Mouse (Mus musculus) cerebellum, adult 2 months (tissue): ENCODE measurements around the gene Nyx. TPM values are rescaled to one million over a fixed set of nuclear protein-coding genes. Genes with fewer than 3 reads are reported as not detected.
A peak's percentile ranks its signal among the peaks of the same experiment; 100 is the strongest.

Experiments used
- DNase-seq, 2 experiments: peaks; one replicate each; pipeline ENCODE4 v3.0.0; 2021
- H3K27ac ChIP-seq: fragments of 200-500 bp; 2 replicates; pipeline ENCODE4 v1.5.1; 2012; ENCODE audit warnings: low read length, control low read depth, inconsistent platforms; ENCODE audit not compliant: insufficient read depth
- H3K27me3 ChIP-seq: fragments of 200-500 bp; 2 replicates; pipeline ENCODE4 v1.6.1; 2012; ENCODE audit warnings: inconsistent platforms, mild to moderate bottlenecking, low read length, moderate library complexity; ENCODE audit not compliant: control insufficient read depth, insufficient read depth
- H3K4me1 ChIP-seq: fragments of 200-500 bp; 2 replicates; pipeline ENCODE4 v1.6.1; 2011; ENCODE audit warnings: low read length; ENCODE audit not compliant: control insufficient read depth, insufficient read depth
- H3K4me3 ChIP-seq: fragments of 200-500 bp; replicated peaks from 2 replicates; pipeline ENCODE3; 2011; ENCODE audit warnings: mild to moderate bottlenecking, low read depth, low read length, control low read depth; ENCODE audit not compliant: insufficient read depth
- CTCF ChIP-seq: fragments of 200-500 bp; IDR thresholded peaks from 2 replicates; pipeline ENCODE4 v1.5.1; 2011; ENCODE audit warnings: low read depth, mild to moderate bottlenecking, control low read depth, low read length, moderate library complexity, borderline replicate concordance; ENCODE audit not compliant: insufficient read depth
- POLR2A ChIP-seq: fragments of 200-500 bp; IDR thresholded peaks from 2 replicates; pipeline ENCODE4 v1.6.1; 2011; ENCODE audit warnings: low read length, control low read depth, borderline replicate concordance; ENCODE audit not compliant: insufficient read depth
- WGBS: fragments of 180-500 bp; shearing (Covaris S2); methylation state at CpG from one replicate; pipeline ENCODE4 v1.1.7; 2018; 5-methylcytosine and 5-hydroxymethylcytosine counted together
- polyA plus RNA-seq: library from polyadenylated mRNA; depleted of rRNA; stranded (reverse); fragments of >200 nt; gene quantifications from 2 replicates; pipeline ENCODE4 v1.2.3, GENCODE M21; 2012

Gene Nyx
- polyA plus RNA-seq, 1 experiment, result 0.65 TPM

DNA sequence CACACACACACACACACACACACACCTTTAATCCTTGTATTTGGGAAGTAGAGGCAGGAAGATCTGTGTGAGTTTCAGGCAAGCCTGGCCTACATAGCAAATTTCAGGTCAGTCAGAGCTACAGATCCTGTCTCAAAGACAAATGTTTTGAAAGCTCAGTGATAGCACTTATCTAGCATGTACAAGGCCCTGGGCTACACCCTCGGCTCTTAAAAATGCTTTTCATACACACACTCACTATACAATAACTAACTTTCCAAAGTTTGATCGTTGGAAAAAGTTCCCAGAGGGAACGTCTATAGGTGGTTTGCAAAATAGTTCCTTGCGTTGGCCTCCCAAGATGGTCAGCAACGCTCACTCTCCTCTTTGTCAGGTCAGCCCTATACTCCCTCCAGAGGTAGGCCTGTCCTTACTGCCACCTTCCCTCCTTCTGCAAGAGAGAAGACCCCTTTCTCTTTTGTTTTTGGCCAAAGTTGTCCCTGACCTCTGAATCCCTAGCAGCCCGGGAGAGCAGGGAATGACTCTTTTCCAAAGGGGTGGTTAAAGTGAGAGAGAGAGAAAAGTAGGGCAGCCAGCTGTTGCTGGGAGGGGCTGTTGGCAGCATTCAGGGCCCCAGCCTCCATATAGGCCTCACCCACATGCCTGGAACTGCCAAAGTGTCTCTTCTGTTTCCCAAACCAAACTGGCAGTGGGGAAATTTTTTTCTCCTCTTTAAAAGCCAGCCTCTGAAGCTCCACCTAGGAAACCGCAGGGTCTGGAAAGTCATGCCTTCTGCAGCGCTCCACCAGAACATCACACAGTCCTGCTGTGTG lies 29.2 kb downstream of the Nyx start:
- 74% methylated on average over 8 of the region's 8 CpGs for WGBS
- Histone ChIP-seq H3K4me1 (no peaks in the 10 kb centered on the region), H3K4me3 (no peak overlapping the region), H3K27ac (no peak overlapping the region), H3K27me3 (no peaks in the 10 kb centered on the region)
- no peak for TF ChIP-seq CTCF
- no peak for TF ChIP-seq POLR2A
- DNase-seq, result no peak

DNA sequence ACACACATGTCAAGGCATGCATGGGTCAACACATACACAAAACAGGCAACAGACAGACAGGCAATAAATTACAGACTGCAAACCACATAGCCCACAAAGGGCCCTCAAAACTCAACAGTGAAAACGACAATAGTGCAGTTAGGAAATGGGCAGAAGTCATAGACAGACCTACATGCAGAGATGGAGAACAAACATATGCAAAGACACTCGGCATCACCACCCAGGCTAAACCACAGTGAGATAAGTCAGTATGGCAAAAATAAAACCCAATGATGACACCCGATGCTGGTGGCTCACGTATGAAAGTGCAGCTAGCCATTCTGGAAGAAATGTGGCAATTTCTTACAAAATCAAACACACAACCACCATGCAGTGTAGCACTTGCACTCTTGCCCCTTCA lies 34.4 kb downstream of the Nyx start:
- Histone ChIP-seq H3K4me3 (no peak overlapping the region), H3K4me1 (no peaks in the 10 kb centered on the region), H3K27me3 (no peaks in the 10 kb centered on the region), H3K27ac (no peak overlapping the region)
- TF ChIP-seq CTCF, result no peak
- no peak for TF ChIP-seq POLR2A
- WGBS, result 94% methylated on average over 4 of the region's 4 CpGs
- no peak for DNase-seq

DNA sequence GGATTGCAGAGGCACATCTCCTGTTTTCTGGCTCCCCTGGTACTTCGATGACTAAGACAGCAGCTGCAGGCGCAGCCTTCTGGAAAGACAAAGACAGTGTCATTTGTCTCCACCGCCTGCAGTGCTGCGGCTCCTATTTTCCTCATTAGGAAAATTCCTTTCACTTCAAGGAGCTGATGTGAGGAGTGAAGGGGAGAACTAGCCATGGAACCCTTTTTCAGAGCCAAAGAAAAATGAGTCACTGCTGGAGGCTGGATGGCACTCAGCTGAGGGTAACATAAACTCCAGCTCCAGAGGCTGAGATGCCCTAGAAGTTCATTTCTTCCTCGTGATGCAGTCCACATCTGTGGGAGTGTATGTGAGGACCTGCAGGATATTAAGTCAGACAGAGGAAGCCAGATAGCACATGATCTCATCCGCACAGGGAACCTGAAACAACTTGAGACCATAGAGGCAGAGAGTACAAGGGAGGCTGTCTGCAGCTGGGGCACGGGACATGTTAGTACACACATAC lies 37.0 kb downstream of the Nyx start:
- Histone ChIP-seq H3K27me3 (no peaks in the 10 kb centered on the region), H3K4me3 (no peak overlapping the region), H3K27ac (no peak overlapping the region), H3K4me1 (no peaks in the 10 kb centered on the region)
- no peak for DNase-seq
- 47% methylated on average over 7 of the region's 7 CpGs for WGBS
- TF ChIP-seq POLR2A (no peak), CTCF (no peak)

DNA sequence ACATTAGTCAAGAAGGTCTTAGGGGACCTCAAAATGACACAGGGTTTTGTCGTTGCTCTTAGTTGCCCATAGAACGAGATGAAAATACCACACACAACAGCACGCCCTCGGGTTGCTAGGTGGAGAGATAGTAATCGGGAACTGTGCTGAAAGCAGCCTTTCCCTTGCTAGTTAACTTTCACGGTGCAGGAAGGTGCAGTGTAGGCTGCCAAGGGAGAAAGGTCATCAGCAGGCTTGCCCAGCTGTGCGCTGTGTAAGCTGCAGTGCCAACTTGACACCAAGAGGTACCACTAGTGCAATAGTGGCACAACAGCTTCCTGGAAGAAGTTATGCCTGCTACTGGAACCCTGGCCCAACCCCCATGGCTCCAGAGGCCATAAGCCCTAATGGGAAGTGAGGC lies 38.5 kb downstream of the Nyx start:
- no peak for DNase-seq
- H3K4me1 ChIP-seq, result no peaks in the 10 kb centered on the region
- no peak overlapping the region for H3K4me3 ChIP-seq
- WGBS, result 93% methylated on average over 7 of the region's 7 CpGs
- no peaks in the 10 kb centered on the region for H3K27me3 ChIP-seq
- no peak for TF ChIP-seq POLR2A
- TF ChIP-seq CTCF, result no peak
- no peak overlapping the region for H3K27ac ChIP-seq

DNA sequence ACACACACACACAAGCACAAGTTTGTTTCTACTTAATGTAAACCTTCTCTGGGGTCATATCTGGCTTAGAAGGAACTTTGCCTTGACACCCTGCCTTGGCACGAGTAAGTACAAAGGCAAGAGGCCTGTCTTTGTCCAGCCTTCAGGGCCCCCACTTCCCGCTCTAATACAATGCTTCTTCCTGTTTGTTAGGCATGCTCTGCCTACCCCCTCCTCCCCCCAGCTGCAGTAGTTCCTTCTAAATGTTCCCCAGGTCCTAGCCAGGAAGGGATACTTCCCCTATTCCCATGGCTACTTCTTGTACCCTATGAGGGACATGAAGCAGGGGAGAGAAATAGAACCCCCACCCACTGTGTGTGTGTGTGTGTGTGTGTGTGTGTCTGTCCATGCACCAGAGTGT lies 40.5 kb downstream of the Nyx start:
- Histone ChIP-seq H3K27ac (no peak overlapping the region), H3K4me1 (no peaks in the 10 kb centered on the region), H3K27me3 (no peaks in the 10 kb centered on the region), H3K4me3 (no peak overlapping the region)
- 58% methylated on average over 2 of the region's 2 CpGs for WGBS
- TF ChIP-seq POLR2A, result no peak
- no peak for TF ChIP-seq CTCF
- DNase-seq, result no peak

DNA sequence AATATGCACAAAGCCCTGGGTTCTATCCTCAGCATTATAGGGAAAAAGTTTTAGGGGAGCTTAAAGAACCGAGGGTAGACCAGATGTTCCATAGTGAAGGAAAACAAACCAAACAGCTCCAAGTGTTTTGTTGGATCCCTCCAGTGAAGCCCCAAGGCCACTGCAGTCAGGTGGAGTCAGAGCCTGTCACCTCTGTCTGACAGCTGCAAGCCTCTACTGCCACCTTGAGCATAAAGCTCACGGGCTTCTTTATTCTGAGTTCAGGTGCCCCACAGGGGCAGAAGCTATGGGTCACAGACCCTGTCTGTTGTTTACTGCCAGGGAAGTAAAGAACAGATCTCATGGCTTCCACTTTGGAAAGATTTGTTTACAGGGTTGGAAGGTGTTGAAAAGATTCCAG lies 47.2 kb downstream of the Nyx start:
- Histone ChIP-seq H3K27me3 (no peaks in the 10 kb centered on the region), H3K4me3 (no peak overlapping the region), H3K27ac (no peak overlapping the region), H3K4me1 (no peaks in the 10 kb centered on the region; the same call in 1 of the 2 replicates)
- DNase-seq, result no peak
- 0 out of 2 replicates have a peak, but pooled peaks have one; percentile 2 for TF ChIP-seq CTCF
- TF ChIP-seq POLR2A, result no peak
- 62% methylated on average over 2 of the region's 2 CpGs for WGBS

DNA sequence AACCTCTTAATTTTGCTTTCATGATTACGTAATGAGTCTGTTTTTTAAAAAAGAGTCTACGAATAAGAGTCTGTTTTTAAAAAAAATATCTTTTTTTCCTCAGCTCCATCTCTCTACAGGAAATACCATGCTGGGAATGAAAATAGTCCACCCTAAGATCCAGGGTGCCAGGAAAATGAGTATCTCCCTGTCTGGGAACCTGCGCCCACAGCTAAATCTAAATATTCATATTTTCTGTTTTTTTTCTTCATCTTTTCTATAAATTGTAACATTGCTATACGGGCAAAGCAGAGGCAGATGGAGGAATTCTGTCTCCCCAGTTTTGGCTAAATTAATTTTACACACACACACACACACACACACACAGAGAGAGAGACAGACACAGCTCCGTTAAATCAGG lies 48.0 kb downstream of the Nyx start:
- DNase-seq, result no peak
- Histone ChIP-seq H3K4me3 (no peak overlapping the region), H3K4me1 (peaks cover 6% of the 10 kb centered on the region), H3K27me3 (no peaks in the 10 kb centered on the region), H3K27ac (no peak overlapping the region)
- TF ChIP-seq CTCF, result no peak
- TF ChIP-seq POLR2A, result no peak
- WGBS, result 86% methylated on average over 5 of the region's 5 CpGs

DNA sequence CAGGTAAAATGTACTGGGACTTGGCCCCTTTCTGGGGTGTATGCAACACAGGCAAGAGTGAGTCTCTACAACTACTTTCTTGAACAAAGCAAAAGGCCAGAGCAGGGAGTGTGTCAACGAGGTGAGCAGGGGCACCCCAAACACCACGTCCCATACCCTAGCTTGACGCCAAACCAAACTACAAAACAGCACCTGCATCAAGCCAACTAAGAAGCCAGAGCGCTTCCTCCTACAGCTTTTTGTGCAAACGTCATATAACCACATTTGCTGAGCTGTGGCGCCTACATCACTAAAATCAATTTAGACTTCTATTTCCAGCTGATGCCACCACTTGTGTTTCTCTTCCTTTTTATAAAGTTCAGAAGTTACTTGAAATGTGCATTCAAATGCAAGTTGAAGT lies 50.5 kb downstream of the Nyx start:
- Histone ChIP-seq H3K4me3 (no peak overlapping the region), H3K4me1 (peaks cover 15% of the 10 kb centered on the region), H3K27ac (no peak overlapping the region), H3K27me3 (no peaks in the 10 kb centered on the region)
- WGBS, result 95% methylated on average over 6 of the region's 6 CpGs
- no peak for DNase-seq
- TF ChIP-seq CTCF, result no peak
- TF ChIP-seq POLR2A, result no peak
